8 mouse cellular contexts compared by ENCODE assay signal in the genomic region with DNA sequence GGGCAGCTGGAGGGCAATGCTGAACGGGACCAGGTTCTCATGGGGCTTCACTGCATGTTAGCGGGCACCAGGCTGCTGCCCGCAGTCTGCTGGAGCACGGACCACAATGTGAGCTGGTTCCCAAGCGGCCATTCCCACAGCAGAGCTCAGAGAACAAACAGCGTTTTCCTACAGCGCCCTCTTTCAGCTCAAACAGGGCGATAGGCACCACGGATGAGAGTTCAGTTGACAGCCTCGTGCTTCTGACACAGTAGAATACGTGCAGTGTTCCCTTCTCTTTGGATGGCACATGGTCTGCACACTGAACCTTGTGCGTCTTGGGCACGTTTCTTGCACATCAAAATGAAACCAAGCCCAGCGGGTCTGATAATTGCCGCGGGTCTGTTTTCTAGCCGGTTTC.
DNase-seq lines count a peak whose midpoint lies in the region; ATAC-seq and TF ChIP-seq lines count a peak whose summit lies in the region.

No protein-coding gene starts in this region.

- H3K4me2 ChIP-seq in midbrain, embryonic 12.5 days (replicated peaks): peak overlapping the region; percentile 34

- H3K27me3 ChIP-seq in midbrain, embryonic 12.5 days: no peaks in the 10 kb centered on the region

- H3K36me3 ChIP-seq in midbrain, embryonic 12.5 days: no peaks in the 10 kb centered on the region

- H3K4me3 ChIP-seq in lung, adult 2 months (replicated peaks; ENCODE audit: extremely low read depth, low read depth, low read length): peak overlapping the region; percentile 55
- peak overlapping the region; percentile 12; the same call in 1 of the 2 replicates for H3K4me3 ChIP-seq in midbrain, embryonic 12.5 days

- intact Hi-C loops in left cerebral cortex, postnatal 14 days (cut with DNase I): no loop called here

- 0 out of 2 replicates have a peak, but pooled peaks have one; percentile 41 for ATAC-seq in midbrain, embryonic 12.5 days (ENCODE audit: low FRiP score, low read depth)

- H3K4me1 ChIP-seq in lung, adult 2 months (ENCODE audit: control insufficient read depth, insufficient read depth, low read length): no peaks in the 10 kb centered on the region
- H3K4me1 ChIP-seq in midbrain, embryonic 12.5 days: 0 out of 2 replicates have a peak, but pooled peaks cover 2% of the 10 kb centered on the region

- whole genome bisulfite sequencing in lung, adult 2 months: 41% methylated on average over 17 of the region's 17 CpGs
- 62% methylated on average over 17 of the region's 17 CpGs for WGBS in midbrain, embryonic 12.5 days

- TF ChIP-seq POLR2A in lung, adult 2 months (IDR thresholded peaks at IDR 0.05; ENCODE audit: borderline replicate concordance, extremely low read depth, low read depth, low read length): no peak

- TF ChIP-seq CTCF in lung, adult 2 months (IDR thresholded peaks at IDR 0.05; ENCODE audit: insufficient read depth, low read length): no peak

- H3K9ac ChIP-seq in midbrain, embryonic 12.5 days (replicated peaks): no peak overlapping the region

- no peaks in the 10 kb centered on the region for H3K9me3 ChIP-seq in midbrain, embryonic 12.5 days

- no peak for DNase-seq in lung, adult 2 months
- DNase-seq in lung, postnatal 4 days: no peak
- DNase-seq in cerebellum, adult 8-10 months: peak; percentile 16
- peak; percentile 30 to 39 for DNase-seq in frontal cortex, postnatal 14 days (ENCODE audit: low spot score in 2 of 2)
- DNase-seq in left cerebral cortex, postnatal 14 days (ENCODE audit: low spot score in 2 of 2): peak; percentile 56 to 69
- no peak for DNase-seq in B cell, adult 2 months
- DNase-seq in urinary bladder, adult 2 months (ENCODE audit: low spot score): no peak

- H3K27ac ChIP-seq in midbrain, embryonic 12.5 days (replicated peaks): no peak overlapping the region; the same call in 1 of the 2 replicates

Comparison
In these comparisons a context has a peak if more than half of its experiments do, and no peak if none do; other contexts are left out.
1. DNase-seq: peak in cerebellum, adult 8-10 months (single experiment), frontal cortex, postnatal 14 days (2 of 2) and left cerebral cortex, postnatal 14 days (2 of 2); none in lung, adult 2 months (single experiment), lung, postnatal 4 days (0 of 2), B cell, adult 2 months (0 of 2) and urinary bladder, adult 2 months (single experiment).